Mouse (Mus musculus) regulatory T cell (primary cell): ENCODE measurements around the gene Ppp1r8.

ENCODE experiments used
- in situ Hi-C: fragments of 300-600 bp; cut with MboI, MseI; formaldehyde crosslinking; loops from one replicate; pipeline ENCODE4 v1.15.1; 2025; ENCODE audit warnings: high pct_unique_total_duplicates

The Ppp1r8 gene

GRCm38 (mm10) chr4:132842970-132843704 is at the start of gene Ppp1r8:
TSS of gene Ppp1r8 (minus strand) at chr4:132843169.
- in situ Hi-C loops = loop anchor here (5.0 kb wide), 1 partner anchor 84 kb away; no protein-coding TSS in a partner anchor

GRCm38 (mm10) chr4:132884844-132885374 is 41.9 kb upstream of the Ppp1r8 start:
- in situ Hi-C loops = loop anchor here (5.0 kb wide), 1 partner anchor 42 kb away; no protein-coding TSS in a partner anchor

GRCm38 (mm10) chr4:132884064-132884843 is 41.3 kb upstream of the Ppp1r8 start, which contains the start of gene Stx12:
TSS of gene Stx12 (minus strand) at chr4:132884509.
- in situ Hi-C loops = loop anchor here (5.0 kb wide), 1 partner anchor 43 kb away; no protein-coding TSS in a partner anchor

GRCm38 (mm10) chr4:132883561-132884063 is 40.6 kb upstream of the Ppp1r8 start:
- in situ Hi-C loops = loop anchor here (5.0 kb wide), 1 partner anchor 44 kb away; no protein-coding TSS in a partner anchor

GRCm38 (mm10) chr4:132874363-132875097 is 31.6 kb upstream of the Ppp1r8 start:
- in situ Hi-C loops = no loop called here

GRCm38 (mm10) chr4:132873481-132874362 is 30.8 kb upstream of the Ppp1r8 start:
- in situ Hi-C loops = no loop called here

GRCm38 (mm10) chr4:132871116-132871515 is 28.1 kb upstream of the Ppp1r8 start:
- in situ Hi-C loops = no loop called here

- in situ Hi-C loops = no loop called here
Measured at GRCm38 (mm10) chr4:132864856-132865255, 21.9 kb upstream of the Ppp1r8 start.

- in situ Hi-C loops = no loop called here
Measured at GRCm38 (mm10) chr4:132863012-132863411, 20.0 kb upstream of the Ppp1r8 start.

GRCm38 (mm10) chr4:132860880-132861279 is 17.9 kb upstream of the Ppp1r8 start:
- in situ Hi-C loops = no loop called here

- in situ Hi-C loops = loop anchor here (5.0 kb wide), 1 partner anchor 84 kb away; no protein-coding TSS in a partner anchor
Measured at GRCm38 (mm10) chr4:132843705-132844071, 719 bp upstream of the Ppp1r8 start.

GRCm38 (mm10) chr4:132842281-132842906 is 575 bp downstream of the Ppp1r8 start:
- in situ Hi-C loops = loop anchor here (5.0 kb wide), 1 partner anchor 85 kb away; no protein-coding TSS in a partner anchor

GRCm38 (mm10) chr4:132841493-132841892 is 1.5 kb downstream of the Ppp1r8 start:
- in situ Hi-C loops = loop anchor here (5.0 kb wide), 1 partner anchor 86 kb away; no protein-coding TSS in a partner anchor

- in situ Hi-C loops = no loop called here
Measured at GRCm38 (mm10) chr4:132823614-132824366, 19.2 kb downstream of the Ppp1r8 start.

- in situ Hi-C loops = loop anchor here (5.0 kb wide), 1 partner anchor 36 kb away; no protein-coding TSS in a partner anchor
Measured at GRCm38 (mm10) chr4:132818442-132818841, 24.5 kb downstream of the Ppp1r8 start.

- in situ Hi-C loops = loop anchor here (5.0 kb wide), 1 partner anchor 35 kb away; no protein-coding TSS in a partner anchor
Measured at GRCm38 (mm10) chr4:132816855-132817254, 26.1 kb downstream of the Ppp1r8 start.

- in situ Hi-C loops = loop anchor here (5.0 kb wide), 1 partner anchor 34 kb away; no protein-coding TSS in a partner anchor
Measured at GRCm38 (mm10) chr4:132816404-132816803, 26.6 kb downstream of the Ppp1r8 start.

- in situ Hi-C loops = no loop called here
Measured at GRCm38 (mm10) chr4:132809621-132810020, 33.3 kb downstream of the Ppp1r8 start.
